Mouse (Mus musculus) left cerebral cortex, adult 2 months (tissue): Measurements from ENCODE around the gene Mcf2l. TPM values are rescaled to one million over a fixed set of nuclear protein-coding genes. Genes with fewer than 3 reads are reported as not detected.

Source experiments
- DNase-seq, 2 experiments: peaks; one replicate each; pipeline ENCODE4 v3.0.0; 2021 to 2022; ENCODE audit warnings: low spot score in 2 of 2, mixed read lengths in 1 of 2; ENCODE audit errors: extremely low spot score in 1 of 2
- H3K27ac ChIP-seq: fragments of 200-600 bp; 2 replicates; pipeline ENCODE4 v1.8.1; 2022
- H3K4me3 ChIP-seq: fragments of 200-600 bp; 2 replicates; pipeline ENCODE4 v1.8.1; 2022
- CTCF ChIP-seq: fragments of 200-600 bp; IDR thresholded peaks from 2 replicates; pipeline ENCODE4 v1.8.1; 2022; ENCODE audit warnings: antibody characterized with exemption, mild to moderate bottlenecking, moderate library complexity
- intact Hi-C: fragments of 180-260 bp; cut with DNase I; formaldehyde crosslinking; loops from one replicate; pipeline ENCODE4 v1.15.1; 2025
- total RNA-seq, 2 experiments: library from RNA; stranded (reverse); gene quantifications; 2 replicates each; pipeline ENCODE4 v1.2.3; 2021

Mcf2l gene
- total RNA-seq, 2 experiments from 2014 or later: 235 to 280 TPM

GRCm38 (mm10) chr8:12985259-12985658 is 111.7 kb downstream of the Mcf2l start:
- peak overlapping the region; percentile 98 for H3K27ac ChIP-seq
- peak overlapping the region; percentile 65 for H3K4me3 ChIP-seq
- intact Hi-C loops: loop anchor here (1.0 to 5.0 kb wide), 4 partner anchors 12 to 120 kb away; partner anchors contain the start of genes Cul4a and Pcid2
- no peak for TF ChIP-seq CTCF
- peak; percentile 69 to 73 for DNase-seq

- peak; percentile 68 to 83 for DNase-seq
- peak overlapping the region; percentile 98 for H3K27ac ChIP-seq
- intact Hi-C loops: loop anchor here (5.0 kb wide), 1 partner anchor 70 kb away; no protein-coding TSS in a partner anchor
- TF ChIP-seq CTCF: no peak
- peak overlapping the region; percentile 65 for H3K4me3 ChIP-seq
Measured at GRCm38 (mm10) chr8:12987571-12987970, 114.0 kb downstream of the Mcf2l start.

GRCm38 (mm10) chr8:12988722-12989430 is 115.3 kb downstream of the Mcf2l start:
- intact Hi-C loops: loop anchor here (5.0 kb wide), 1 partner anchor 72 kb away; no protein-coding TSS in a partner anchor
- peak; percentile 2; the same call in 1 of the 2 replicates for TF ChIP-seq CTCF
- peak overlapping the region; percentile 77 for H3K27ac ChIP-seq
- H3K4me3 ChIP-seq: peak overlapping the region; percentile 34
- peak in 1 of 2 experiments; percentile 35 for DNase-seq

- no peak for TF ChIP-seq CTCF
- Histone ChIP-seq H3K27ac (peak overlapping the region; percentile 44; the same call in 1 of the 2 replicates), H3K4me3 (no peak overlapping the region)
- intact Hi-C loops: no loop called here
- DNase-seq: no peak
Measured at GRCm38 (mm10) chr8:12991411-12991810, 117.8 kb downstream of the Mcf2l start.

- H3K27ac ChIP-seq: no peak overlapping the region
- intact Hi-C loops: no loop called here
- H3K4me3 ChIP-seq: no peak overlapping the region
- TF ChIP-seq CTCF: no peak
- no peak for DNase-seq
Measured at GRCm38 (mm10) chr8:12994468-12994867, 120.9 kb downstream of the Mcf2l start.

GRCm38 (mm10) chr8:12995481-12995880 is 121.9 kb downstream of the Mcf2l start:
- H3K4me3 ChIP-seq: no peak overlapping the region
- TF ChIP-seq CTCF: no peak
- H3K27ac ChIP-seq: no peak overlapping the region
- intact Hi-C loops: no loop called here
- no peak for DNase-seq

- intact Hi-C loops: no loop called here
- no peak overlapping the region; the same call in 1 of the 2 replicates for H3K27ac ChIP-seq
- no peak for TF ChIP-seq CTCF
- no peak overlapping the region for H3K4me3 ChIP-seq
- no peak for DNase-seq
Measured at GRCm38 (mm10) chr8:12996831-12997275, 123.2 kb downstream of the Mcf2l start.

GRCm38 (mm10) chr8:12998331-12998730 is 124.7 kb downstream of the Mcf2l start:
- TF ChIP-seq CTCF: no peak
- no peak overlapping the region for H3K4me3 ChIP-seq
- intact Hi-C loops: no loop called here
- no peak overlapping the region; the same call in 1 of the 2 replicates for H3K27ac ChIP-seq
- no peak for DNase-seq

- intact Hi-C loops: no loop called here
- H3K4me3 ChIP-seq: no peak overlapping the region
- DNase-seq: peak; percentile 44 to 49
- no peak overlapping the region for H3K27ac ChIP-seq
- TF ChIP-seq CTCF: no peak
Measured at GRCm38 (mm10) chr8:12999793-13000192, 126.2 kb downstream of the Mcf2l start.

- intact Hi-C loops: no loop called here
- no peak overlapping the region for H3K27ac ChIP-seq
- no peak for DNase-seq
Measured at GRCm38 (mm10) chr8:13007458-13007857, 133.9 kb downstream of the Mcf2l start.

GRCm38 (mm10) chr8:13010313-13010712 is 136.7 kb downstream of the Mcf2l start:
- no peak for DNase-seq
- TF ChIP-seq CTCF: no peak; the same call in 1 of the 2 replicates
- Histone ChIP-seq H3K4me3 (no peak overlapping the region), H3K27ac (no peak overlapping the region)
- intact Hi-C loops: no loop called here

More at GRCm38 (mm10) chr8:13007458-13007857, 133.9 kb downstream of the Mcf2l start:
- TF ChIP-seq CTCF: no peak
- no peak overlapping the region for H3K4me3 ChIP-seq

- H3K4me3 ChIP-seq: no peak overlapping the region
- H3K27ac ChIP-seq: no peak overlapping the region
- intact Hi-C loops: no loop called here
- DNase-seq: no peak
- TF ChIP-seq CTCF: no peak; the same call in 1 of the 2 replicates
Measured at GRCm38 (mm10) chr8:13019560-13019959, 146.0 kb downstream of the Mcf2l start.

GRCm38 (mm10) chr8:13021830-13022229 is 148.2 kb downstream of the Mcf2l start:
- peak overlapping the region; percentile 58; the same call in 1 of the 2 replicates for H3K27ac ChIP-seq
- DNase-seq: peak; percentile 31 to 36

More at GRCm38 (mm10) chr8:13021830-13022229, 148.2 kb downstream of the Mcf2l start:
- TF ChIP-seq CTCF: no peak
- intact Hi-C loops: loop anchor here (2.0 kb wide), 1 partner anchor 37 kb away; no protein-coding TSS in a partner anchor
- H3K4me3 ChIP-seq: no peak overlapping the region
